Mouse (Mus musculus): ENCODE results near the gene Olfr642.

Gene Olfr642

GRCm38 (mm10) chr7:104052566-104052965 lies at the start of gene Olfr642:
Gene Olfr642, minus strand, starts transcription at chr7:104052666.
- no peak for DNase-seq (ENCODE audit: low read depth)

GRCm38 (mm10) chr7:104085365-104085764 lies 32.9 kb upstream of the Olfr642 start, which contains the start of gene Olfr645:
Gene Olfr645, minus strand, starts transcription at chr7:104085465.
- no peak for DNase-seq (ENCODE audit: low read depth)

GRCm38 (mm10) chr7:104071769-104072168 lies 19.3 kb upstream of the Olfr642 start, which contains the start of gene Olfr644:
Gene Olfr644, minus strand, starts transcription at chr7:104071869.
- DNase-seq (ENCODE audit: low read depth): no peak

GRCm38 (mm10) chr7:104061345-104061744 lies 8.9 kb upstream of the Olfr642 start, which contains the start of gene 4930516K23Rik:
Gene 4930516K23Rik, minus strand, starts transcription at chr7:104061445.
- no peak for DNase-seq (ENCODE audit: low read depth)

GRCm38 (mm10) chr7:104059215-104059614 lies 6.7 kb upstream of the Olfr642 start:
- no peak for DNase-seq (ENCODE audit: low read depth)

GRCm38 (mm10) chr7:104050745-104051144 lies 1.7 kb downstream of the Olfr642 start:
- no peak for DNase-seq (ENCODE audit: low read depth)

GRCm38 (mm10) chr7:104035145-104035544 lies 17.3 kb downstream of the Olfr642 start, which contains the start of gene Olfr641:
Gene Olfr641, plus strand, starts transcription at chr7:104035445.
- no peak for DNase-seq (ENCODE audit: low read depth)

- no peak for DNase-seq (ENCODE audit: low read depth)
These were observed 25.5 kb downstream of the Olfr642 start for GRCm38 (mm10) chr7:104026978-104027377.

- no peak for DNase-seq (ENCODE audit: low read depth)
These were observed 27.0 kb downstream of the Olfr642 start, which contains the start of gene Olfr640 for GRCm38 (mm10) chr7:104025473-104025872. Gene Olfr640, minus strand, starts transcription at chr7:104025573.

GRCm38 (mm10) chr7:104021651-104022050 lies 30.8 kb downstream of the Olfr642 start:
- no peak for DNase-seq (ENCODE audit: low read depth)

GRCm38 (mm10) chr7:104018953-104019352 lies 33.5 kb downstream of the Olfr642 start:
- DNase-seq (ENCODE audit: low read depth): no peak

- DNase-seq (ENCODE audit: low read depth): no peak
These were observed 35.3 kb downstream of the Olfr642 start, which contains the start of gene Olfr639 for GRCm38 (mm10) chr7:104017203-104017602. Gene Olfr639, minus strand, starts transcription at chr7:104017303.

GRCm38 (mm10) chr7:103999124-103999523 lies 53.3 kb downstream of the Olfr642 start:
- DNase-seq (ENCODE audit: low read depth): no peak

- DNase-seq (ENCODE audit: low read depth): no peak
These were observed 54.0 kb downstream of the Olfr642 start, which contains the start of gene Olfr638 for GRCm38 (mm10) chr7:103998446-103998845. Gene Olfr638, plus strand, starts transcription at chr7:103998746.

Data from NIH3T3 (cell line).